Mouse (Mus musculus) kidney, adult 2 months (tissue): Measurements from ENCODE around the gene Ubqln4.

ENCODE experiments used
- CTCF ChIP-seq: fragments of 200-500 bp; conservative IDR thresholded peaks from 2 replicates; pipeline ENCODE4 v1.5.1; 2011; ENCODE audit warnings: low read depth, mild to moderate bottlenecking, control low read depth, low read length, moderate library complexity, mixed read lengths; ENCODE audit not compliant: insufficient read depth, insufficient read length
- POLR2A ChIP-seq: fragments of 200-500 bp; IDR thresholded peaks from one replicate; pipeline ENCODE4 v1.6.1; 2011; ENCODE audit warnings: low read depth, low read length, control low read depth

DNA sequence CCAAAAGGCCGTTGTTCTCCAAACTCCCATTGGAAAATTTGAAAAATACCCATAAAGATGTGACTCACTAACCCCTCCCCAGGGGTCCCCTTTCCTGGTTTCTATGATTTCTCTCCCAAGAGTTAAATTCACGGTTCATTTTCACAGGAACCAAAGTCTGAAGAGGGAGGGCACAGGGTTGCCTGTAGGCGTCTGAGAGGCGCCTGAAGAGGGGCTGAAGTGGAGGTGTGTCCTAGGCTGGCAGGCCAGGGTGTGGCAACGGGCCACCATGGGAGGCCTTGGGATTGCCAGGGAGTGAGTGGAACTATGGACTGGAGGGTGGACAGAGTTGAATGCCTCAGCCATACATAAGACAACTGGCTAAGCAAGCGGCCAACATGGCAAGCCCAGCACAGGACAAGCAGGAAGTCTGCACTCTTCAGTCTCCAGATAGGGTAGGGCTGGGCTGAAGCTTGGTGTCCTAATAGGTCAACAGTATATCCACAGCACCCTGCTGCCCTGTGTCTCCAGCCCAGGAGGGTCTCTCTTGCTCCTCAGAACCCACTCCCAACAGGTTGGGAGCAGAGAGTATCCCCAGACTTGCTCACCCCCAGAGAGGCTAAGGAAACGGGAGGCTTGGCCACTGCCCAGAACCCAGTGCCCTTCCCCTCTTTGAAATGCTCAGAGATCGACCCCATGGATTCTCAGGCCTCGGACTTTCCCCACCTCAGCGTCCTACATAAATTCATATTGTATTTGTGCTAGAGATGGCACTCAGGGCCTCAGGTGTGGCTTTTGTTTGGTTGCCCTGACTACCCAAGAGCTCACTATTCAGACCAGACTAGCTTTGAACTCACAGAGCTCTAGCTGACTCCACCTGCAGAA is 39.1 kb upstream of the Ubqln4 start:
- TF ChIP-seq POLR2A = no peak
- no peak for TF ChIP-seq CTCF
